Mouse (Mus musculus) brain, embryonic 14.5 days (tissue): ENCODE data around the gene Krtdap.
"Not testable (repeated sequence)": the region's sequence is repeated elsewhere in the genome, so short reads cannot be mapped to it uniquely, and the experiment has no call there.

Experiments used
- CTCF ChIP-seq: fragments of 200-500 bp; IDR thresholded peaks from 2 replicates; pipeline ENCODE4 v1.5.1; 2012; ENCODE audit warnings: inconsistent platforms, mild to moderate bottlenecking, moderate library complexity, borderline replicate concordance; ENCODE audit not compliant: insufficient read depth, insufficient read length; ENCODE audit errors: extremely low read depth
- POLR2A ChIP-seq: fragments of 200-500 bp; IDR thresholded peaks from 2 replicates; pipeline ENCODE4 v1.6.1; 2012; ENCODE audit warnings: mild to moderate bottlenecking, inconsistent platforms, borderline replicate concordance; ENCODE audit not compliant: poor library complexity, insufficient read depth, insufficient read length, severe bottlenecking; ENCODE audit errors: extremely low read depth

GRCm38 (mm10) chr7:30832684-30833083 is 45.0 kb downstream of the Krtdap start:
- not testable (repeated sequence) for TF ChIP-seq CTCF, POLR2A
